Mouse (Mus musculus): ENCODE measurements at regions not wholly inside any gene's neighbourhood (a gene's known extent, or its start where the extent isn't known, plus 50 kb on each side); places are given as distances from the start of the nearest gene placed in this dataset.

- Histone ChIP-seq H3K27ac (ENCODE audit: insufficient read depth, low read length) (no peak overlapping the region), H3K27me3 (ENCODE audit: control insufficient read depth, insufficient read depth, low read length, poor library complexity, severe bottlenecking) (no peaks in the 10 kb centered on the region), H3K4me1 (ENCODE audit: control insufficient read depth, insufficient read depth, low read length) (no peaks in the 10 kb centered on the region), H3K9ac (ENCODE audit: low read depth, poor library complexity, severe bottlenecking) (no peak overlapping the region), H3K4me3 (ENCODE audit: low read depth, low read length) (no peak overlapping the region), H3K36me3 (ENCODE audit: control insufficient read depth, insufficient read depth, low read length, poor library complexity, severe bottlenecking) (no peaks in the 10 kb centered on the region), H3K9me3 (replicated peaks; ENCODE audit: control insufficient read depth, insufficient read depth, low read length, poor library complexity, severe bottlenecking) (no peaks in the 10 kb centered on the region)
- no peak for TF ChIP-seq CTCF (IDR thresholded peaks at IDR 0.05; ENCODE audit: low read depth, low read length)
- no peak for TF ChIP-seq POLR2A (IDR thresholded peaks at IDR 0.05; ENCODE audit: insufficient read depth, low read length)
- no peak for TF ChIP-seq EP300 (IDR thresholded peaks at IDR 0.05; ENCODE audit: insufficient read depth, low read depth, low read length)
Measured at GRCm38 (mm10) chr3:41198216-41198976, 115.5 kb upstream of the Pgrmc2 start.

- TF ChIP-seq EP300 (IDR thresholded peaks at IDR 0.05; ENCODE audit: insufficient read depth, low read depth, low read length), result no peak
- no peak for TF ChIP-seq CTCF (IDR thresholded peaks at IDR 0.05; ENCODE audit: low read depth, low read length)
- no peak for TF ChIP-seq POLR2A (IDR thresholded peaks at IDR 0.05; ENCODE audit: insufficient read depth, low read length)
- Histone ChIP-seq H3K4me1 (ENCODE audit: control insufficient read depth, insufficient read depth, low read length) (no peaks in the 10 kb centered on the region), H3K27me3 (ENCODE audit: control insufficient read depth, insufficient read depth, low read length, poor library complexity, severe bottlenecking) (no peaks in the 10 kb centered on the region), H3K4me3 (ENCODE audit: low read depth, low read length) (no peak overlapping the region), H3K36me3 (ENCODE audit: control insufficient read depth, insufficient read depth, low read length, poor library complexity, severe bottlenecking) (no peaks in the 10 kb centered on the region), H3K27ac (ENCODE audit: insufficient read depth, low read length) (no peak overlapping the region), H3K9ac (ENCODE audit: low read depth, poor library complexity, severe bottlenecking) (no peak overlapping the region), H3K9me3 (replicated peaks; ENCODE audit: control insufficient read depth, insufficient read depth, low read length, poor library complexity, severe bottlenecking) (no peaks in the 10 kb centered on the region)
Measured at GRCm38 (mm10) chr3:41195113-41195975, 112.5 kb upstream of the Pgrmc2 start.

GRCm38 (mm10) chr3:41194311-41195112 lies 111.7 kb upstream of the Pgrmc2 start:
- Histone ChIP-seq H3K27me3 (ENCODE audit: control insufficient read depth, insufficient read depth, low read length, poor library complexity, severe bottlenecking) (no peaks in the 10 kb centered on the region), H3K27ac (ENCODE audit: insufficient read depth, low read length) (no peak overlapping the region), H3K4me1 (ENCODE audit: control insufficient read depth, insufficient read depth, low read length) (no peaks in the 10 kb centered on the region), H3K9me3 (replicated peaks; ENCODE audit: control insufficient read depth, insufficient read depth, low read length, poor library complexity, severe bottlenecking) (no peaks in the 10 kb centered on the region), H3K9ac (ENCODE audit: low read depth, poor library complexity, severe bottlenecking) (no peak overlapping the region), H3K4me3 (ENCODE audit: low read depth, low read length) (no peak overlapping the region), H3K36me3 (ENCODE audit: control insufficient read depth, insufficient read depth, low read length, poor library complexity, severe bottlenecking) (no peaks in the 10 kb centered on the region)
- TF ChIP-seq POLR2A (IDR thresholded peaks at IDR 0.05; ENCODE audit: insufficient read depth, low read length), result no peak
- TF ChIP-seq EP300 (IDR thresholded peaks at IDR 0.05; ENCODE audit: insufficient read depth, low read depth, low read length), result no peak
- TF ChIP-seq CTCF (IDR thresholded peaks at IDR 0.05; ENCODE audit: low read depth, low read length), result no peak

GRCm38 (mm10) chr3:41185305-41186097 lies 102.7 kb upstream of the Pgrmc2 start:
- H3K4me3 ChIP-seq (ENCODE audit: low read depth, low read length), result no peak overlapping the region
- H3K27me3 ChIP-seq (ENCODE audit: control insufficient read depth, insufficient read depth, low read length, poor library complexity, severe bottlenecking), result no peaks in the 10 kb centered on the region
- H3K4me1 ChIP-seq (ENCODE audit: control insufficient read depth, insufficient read depth, low read length), result no peaks in the 10 kb centered on the region
- no peak for TF ChIP-seq CTCF (IDR thresholded peaks at IDR 0.05; ENCODE audit: low read depth, low read length)
- no peak for TF ChIP-seq POLR2A (IDR thresholded peaks at IDR 0.05; ENCODE audit: insufficient read depth, low read length)
- no peaks in the 10 kb centered on the region for H3K9me3 ChIP-seq (replicated peaks; ENCODE audit: control insufficient read depth, insufficient read depth, low read length, poor library complexity, severe bottlenecking)
- no peak overlapping the region for H3K27ac ChIP-seq (ENCODE audit: insufficient read depth, low read length)
- no peaks in the 10 kb centered on the region for H3K36me3 ChIP-seq (ENCODE audit: control insufficient read depth, insufficient read depth, low read length, poor library complexity, severe bottlenecking)
- no peak overlapping the region for H3K9ac ChIP-seq (ENCODE audit: low read depth, poor library complexity, severe bottlenecking)

GRCm38 (mm10) chr3:41184375-41184774 lies 101.5 kb upstream of the Pgrmc2 start:
- Histone ChIP-seq H3K27me3 (ENCODE audit: control insufficient read depth, insufficient read depth, low read length, poor library complexity, severe bottlenecking) (no peaks in the 10 kb centered on the region), H3K4me1 (ENCODE audit: control insufficient read depth, insufficient read depth, low read length) (no peaks in the 10 kb centered on the region), H3K9ac (ENCODE audit: low read depth, poor library complexity, severe bottlenecking) (no peak overlapping the region), H3K27ac (ENCODE audit: insufficient read depth, low read length) (no peak overlapping the region), H3K9me3 (replicated peaks; ENCODE audit: control insufficient read depth, insufficient read depth, low read length, poor library complexity, severe bottlenecking) (no peaks in the 10 kb centered on the region), H3K36me3 (ENCODE audit: control insufficient read depth, insufficient read depth, low read length, poor library complexity, severe bottlenecking) (no peaks in the 10 kb centered on the region), H3K4me3 (ENCODE audit: low read depth, low read length) (no peak overlapping the region)
- TF ChIP-seq CTCF (IDR thresholded peaks at IDR 0.05; ENCODE audit: low read depth, low read length) (no peak), POLR2A (IDR thresholded peaks at IDR 0.05; ENCODE audit: insufficient read depth, low read length) (no peak), EP300 (IDR thresholded peaks at IDR 0.05; ENCODE audit: insufficient read depth, low read depth, low read length) (no peak)
